Mouse (Mus musculus) midbrain, embryonic 13.5 days (tissue): ENCODE measurements around the gene Bik. TPM values are rescaled to one million over a fixed set of nuclear protein-coding genes. Genes with fewer than 3 reads are reported as not detected.
A peak's percentile ranks its signal among the peaks of the same experiment; 100 is the strongest.

ENCODE experiments used
- ATAC-seq: fragments of 200-750 bp; cut with Nextera tagmentation; 2 replicates; pipeline ENCODE4 v1.8.0; 2017; ENCODE audit warnings: mild to moderate bottlenecking, moderate TSS enrichment, moderate library complexity
- H3K27ac ChIP-seq: fragments of 300-500 bp; sonication (generic); 2 replicates; pipeline ENCODE4 v1.5.1; 2015; ENCODE audit warnings: inconsistent platforms, mild to moderate bottlenecking, moderate library complexity
- H3K27me3 ChIP-seq: fragments of 300-500 bp; sonication (generic); 2 replicates; pipeline ENCODE4 v1.6.1; 2015; ENCODE audit warnings: mild to moderate bottlenecking, inconsistent platforms
- H3K36me3 ChIP-seq: fragments of 300-500 bp; sonication (generic); 2 replicates; pipeline ENCODE4 v1.6.1; 2015; ENCODE audit warnings: mild to moderate bottlenecking, inconsistent platforms
- H3K4me1 ChIP-seq: fragments of 300-500 bp; sonication (generic); replicated peaks from 2 replicates; pipeline ENCODE4 v1.6.1; 2015; ENCODE audit warnings: inconsistent platforms
- H3K4me2 ChIP-seq: fragments of 300-500 bp; sonication (generic); replicated peaks from 2 replicates; pipeline ENCODE4 v1.6.1; 2015; ENCODE audit warnings: moderate library complexity, mild to moderate bottlenecking, inconsistent platforms
- H3K4me3 ChIP-seq: fragments of 300-500 bp; sonication (generic); replicated peaks from 2 replicates; pipeline ENCODE4 v1.5.1; 2015; ENCODE audit warnings: mild to moderate bottlenecking, inconsistent platforms
- H3K9ac ChIP-seq: fragments of 300-500 bp; sonication (generic); replicated peaks from 2 replicates; pipeline ENCODE4 v1.6.1; 2015; ENCODE audit warnings: mild to moderate bottlenecking, inconsistent platforms
- H3K9me3 ChIP-seq: fragments of 300-500 bp; sonication (generic); 2 replicates; pipeline ENCODE4 v1.6.1; 2016; ENCODE audit warnings: mild to moderate bottlenecking, inconsistent platforms
- WGBS: fragments of 180-500 bp; shearing (Covaris S2); methylation state at CpG from one replicate; pipeline ENCODE4 v1.1.7; 2015; 5-methylcytosine and 5-hydroxymethylcytosine counted together
- polyA plus RNA-seq: library from polyadenylated mRNA; unstranded; fragments of >200 nt; fragmentation: Nextera tagmentation; extraction: Ambion mirVana; gene quantifications from 2 replicates; pipeline ENCODE4 v1.2.1, GENCODE M21; 2015

Bik gene
- polyA plus RNA-seq, 1 experiment from 2014 or later: 1.2 TPM

DNA sequence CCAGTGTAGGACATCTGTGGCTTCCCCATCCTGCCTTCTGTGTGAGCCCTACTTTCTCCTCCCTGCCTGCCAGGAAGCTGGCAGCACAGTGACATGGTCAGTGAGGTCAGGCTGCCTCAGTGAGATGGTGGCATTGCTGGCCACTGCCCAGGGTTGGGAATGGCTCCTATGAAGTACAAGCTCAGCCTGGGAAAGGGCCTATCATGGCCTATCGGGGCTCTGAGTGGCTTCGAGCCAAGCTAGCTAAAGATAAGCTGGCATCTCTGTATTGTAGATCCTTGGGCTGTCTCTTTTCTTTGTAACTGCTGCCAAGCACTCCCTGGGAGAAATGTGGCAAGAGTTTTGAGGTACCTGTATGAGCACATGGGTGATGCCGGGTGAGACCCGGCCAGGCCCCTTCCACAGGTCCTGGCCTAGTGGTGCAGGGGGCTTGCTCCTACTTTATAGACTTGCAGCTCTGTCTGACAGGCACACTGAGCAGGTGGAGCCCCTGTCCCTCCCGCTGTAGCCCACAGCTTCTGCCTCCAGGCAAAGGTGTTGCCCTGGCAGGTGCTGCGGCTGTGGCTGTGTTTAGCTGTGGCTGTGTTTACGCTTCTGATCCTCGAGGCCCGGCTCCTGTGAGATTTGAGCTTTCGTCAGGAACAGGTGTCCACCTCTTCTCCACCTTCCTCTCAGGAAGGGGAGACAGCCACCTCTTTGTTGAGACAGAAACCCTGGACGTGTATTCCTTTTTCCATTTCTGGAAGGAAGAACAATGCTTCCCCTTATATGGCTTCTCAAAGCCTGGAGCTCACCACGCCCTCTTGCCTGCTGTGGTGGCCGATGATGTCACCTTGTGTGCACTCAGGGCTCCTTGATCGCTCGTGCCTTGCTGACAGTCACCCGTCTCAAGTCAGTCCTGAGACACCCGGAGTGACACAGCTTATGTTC lies 8.6 kb downstream of the Bik start:
- ATAC-seq: no peak
- Histone ChIP-seq H3K4me3 (no peak overlapping the region), H3K9me3 (no peaks in the 10 kb centered on the region), H3K27me3 (no peaks in the 10 kb centered on the region), H3K36me3 (no peaks in the 10 kb centered on the region), H3K9ac (no peak overlapping the region), H3K4me1 (no peaks in the 10 kb centered on the region), H3K27ac (no peak overlapping the region), H3K4me2 (no peak overlapping the region)
- 88% methylated on average over 17 of the region's 17 CpGs for WGBS

DNA sequence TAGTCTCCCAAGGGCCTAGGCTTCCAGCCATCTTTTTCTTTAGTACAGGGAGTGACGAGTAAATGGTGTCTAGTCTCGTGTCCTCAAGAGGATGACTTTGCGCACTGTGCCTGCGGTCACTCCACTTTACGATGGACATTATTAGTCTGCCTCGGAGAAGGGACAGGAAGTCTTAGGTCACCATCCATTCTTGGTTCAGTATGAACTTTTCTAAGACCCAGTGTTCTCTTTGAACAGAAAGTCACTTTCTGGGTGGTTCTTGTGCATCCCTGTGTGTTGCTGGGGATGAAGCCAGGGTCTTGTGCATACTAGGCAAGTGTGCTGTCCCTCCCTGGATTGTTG lies 9.2 kb downstream of the Bik start:
- no peaks in the 10 kb centered on the region for H3K36me3 ChIP-seq
- H3K27me3 ChIP-seq: no peaks in the 10 kb centered on the region
- no peak for ATAC-seq
- H3K9ac ChIP-seq: no peak overlapping the region
- H3K4me1 ChIP-seq: no peaks in the 10 kb centered on the region
- H3K4me2 ChIP-seq: no peak overlapping the region
- H3K27ac ChIP-seq: no peak overlapping the region
- no peaks in the 10 kb centered on the region for H3K9me3 ChIP-seq
- no peak overlapping the region for H3K4me3 ChIP-seq
- 92% methylated on average over 6 of the region's 6 CpGs for WGBS

DNA sequence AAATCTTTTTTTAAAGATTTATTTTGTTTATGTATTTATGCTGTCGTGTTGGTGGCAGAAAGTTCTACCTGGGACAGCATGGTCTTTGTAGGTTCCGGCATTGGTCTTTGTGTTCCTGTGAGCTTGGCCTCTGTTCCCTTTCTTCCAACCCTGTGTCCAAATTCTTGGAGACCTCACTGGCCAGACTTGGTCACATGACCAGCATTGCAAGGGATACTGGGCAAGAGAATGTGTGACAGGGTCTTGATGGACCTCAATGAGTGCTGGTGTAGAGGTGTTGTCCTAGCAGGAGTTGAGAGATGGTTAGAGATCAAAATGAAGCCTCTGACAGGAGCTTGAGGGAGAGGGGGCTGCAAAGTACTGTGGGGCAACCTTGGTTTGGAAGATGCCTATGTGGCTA lies 12.2 kb downstream of the Bik start:
- Histone ChIP-seq H3K27ac (no peak overlapping the region), H3K4me2 (no peak overlapping the region), H3K9ac (no peak overlapping the region), H3K9me3 (no peaks in the 10 kb centered on the region), H3K36me3 (no peaks in the 10 kb centered on the region), H3K4me1 (no peaks in the 10 kb centered on the region), H3K4me3 (no peak overlapping the region), H3K27me3 (no peaks in the 10 kb centered on the region)
- no peak for ATAC-seq
- 96% methylated on average over 2 of the region's 2 CpGs for WGBS

DNA sequence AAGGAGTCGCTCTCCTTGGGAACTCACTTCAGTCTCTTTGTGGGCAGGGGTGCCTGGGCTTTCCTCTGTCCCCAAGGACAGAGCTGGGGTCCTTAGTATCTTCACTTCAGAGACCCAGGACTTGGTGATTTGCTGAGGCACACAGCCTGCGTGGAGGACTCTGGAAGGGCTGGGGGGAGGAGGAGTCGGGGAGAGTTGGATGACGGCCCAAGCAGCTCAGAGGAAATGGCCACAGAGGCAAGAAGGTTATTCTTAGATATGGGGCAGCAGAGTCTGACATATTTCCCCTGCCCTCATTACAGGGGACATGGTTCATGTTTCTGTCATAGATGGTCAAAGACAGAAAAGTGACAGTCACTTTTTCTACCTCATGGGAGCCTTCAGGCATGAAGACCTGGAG lies 13.2 kb downstream of the Bik start:
- Histone ChIP-seq H3K36me3 (0 out of 2 replicates have a peak, but pooled peaks cover 2% of the 10 kb centered on the region), H3K4me1 (no peaks in the 10 kb centered on the region), H3K27me3 (no peaks in the 10 kb centered on the region), H3K4me2 (no peak overlapping the region), H3K27ac (no peak overlapping the region), H3K4me3 (no peak overlapping the region), H3K9ac (no peak overlapping the region), H3K9me3 (no peaks in the 10 kb centered on the region)
- no peak for ATAC-seq
- 84% methylated on average over 4 of the region's 4 CpGs for WGBS

DNA sequence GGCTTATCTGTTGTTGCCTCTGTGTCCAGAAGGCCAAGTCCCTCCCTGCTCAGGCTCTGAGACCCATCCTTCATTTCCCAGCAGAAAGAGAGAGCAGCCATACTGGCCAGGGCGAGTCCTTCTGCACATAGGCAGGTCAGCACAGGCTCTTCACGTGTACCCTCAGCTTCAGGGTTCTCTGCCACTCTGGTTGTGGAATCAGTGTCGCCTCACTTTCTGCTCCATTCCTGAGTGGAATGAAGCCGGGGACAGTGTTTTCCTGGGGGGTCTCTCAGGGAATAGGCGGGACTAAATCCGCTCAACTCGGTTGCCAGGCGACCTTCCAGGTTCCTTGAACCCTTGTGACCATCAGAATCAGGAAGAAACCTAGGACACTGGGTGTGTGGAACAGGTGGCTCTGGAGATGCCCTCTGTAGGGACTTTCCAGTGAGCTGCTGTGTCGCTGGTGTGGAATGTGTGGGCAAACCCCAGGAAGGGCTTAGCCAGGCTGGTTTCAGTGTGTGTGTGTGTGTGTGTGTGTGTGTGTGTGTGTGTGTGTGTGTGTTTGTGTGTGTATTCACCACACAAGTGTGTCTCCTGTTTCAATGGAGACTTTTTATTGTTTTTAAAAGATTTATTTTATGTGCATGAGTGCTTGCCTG lies 15.1 kb downstream of the Bik start:
- no peaks in the 10 kb centered on the region for H3K27me3 ChIP-seq
- ATAC-seq: no peak
- no peaks in the 10 kb centered on the region for H3K4me1 ChIP-seq
- peaks cover 21% of the 10 kb centered on the region for H3K36me3 ChIP-seq
- no peak overlapping the region for H3K9ac ChIP-seq
- H3K9me3 ChIP-seq: no peaks in the 10 kb centered on the region
- no peak overlapping the region for H3K4me3 ChIP-seq
- WGBS: 85% methylated on average over 9 of the region's 9 CpGs
- H3K27ac ChIP-seq: no peak overlapping the region
- H3K4me2 ChIP-seq: no peak overlapping the region

DNA sequence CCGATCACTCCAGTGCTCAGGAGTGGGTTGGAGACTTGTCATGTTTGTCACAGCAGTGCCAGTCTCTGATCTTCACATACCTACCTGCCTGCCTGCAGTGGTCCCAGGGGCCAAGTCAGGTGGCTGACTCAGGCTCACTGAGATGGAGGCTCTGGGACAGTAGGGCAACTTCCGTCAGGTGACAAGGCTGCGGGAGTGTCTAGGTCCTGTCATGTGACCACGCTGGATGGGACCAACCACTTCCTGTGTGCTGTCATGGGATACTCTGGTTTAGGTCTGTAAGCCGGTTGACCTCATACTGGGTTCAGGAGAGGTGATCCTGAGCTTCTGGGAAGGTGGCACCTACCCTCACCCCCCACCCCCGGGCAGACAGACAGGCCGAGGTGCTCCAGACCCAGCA lies 19.4 kb downstream of the Bik start:
- Histone ChIP-seq H3K27ac (no peak overlapping the region), H3K4me2 (no peak overlapping the region), H3K4me3 (no peak overlapping the region), H3K9ac (no peak overlapping the region), H3K36me3 (peaks cover 63% of the 10 kb centered on the region), H3K4me1 (no peaks in the 10 kb centered on the region), H3K9me3 (no peaks in the 10 kb centered on the region), H3K27me3 (no peaks in the 10 kb centered on the region)
- 92% methylated on average over 7 of the region's 7 CpGs for WGBS
- ATAC-seq: no peak

DNA sequence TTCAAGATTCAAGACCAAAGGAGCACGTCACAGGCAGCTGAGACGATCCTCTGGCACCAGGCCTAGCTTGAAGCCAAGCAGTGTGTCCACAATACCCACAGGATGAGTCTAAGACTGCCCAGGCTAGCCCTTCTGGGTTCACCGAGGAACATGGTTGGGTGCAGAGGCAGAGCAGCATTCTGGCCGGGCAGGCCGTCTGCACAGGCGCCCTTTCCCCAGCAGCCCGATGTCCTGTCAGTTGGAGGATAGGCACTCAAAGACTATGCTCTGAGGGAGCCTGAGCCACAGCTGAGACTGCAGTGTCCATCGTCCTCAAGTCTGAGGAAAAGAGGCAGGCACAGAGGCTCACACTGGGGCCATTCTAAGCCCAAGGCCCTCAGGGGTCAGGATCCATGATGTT lies 20.5 kb downstream of the Bik start:
- no peak overlapping the region for H3K4me2 ChIP-seq

DNA sequence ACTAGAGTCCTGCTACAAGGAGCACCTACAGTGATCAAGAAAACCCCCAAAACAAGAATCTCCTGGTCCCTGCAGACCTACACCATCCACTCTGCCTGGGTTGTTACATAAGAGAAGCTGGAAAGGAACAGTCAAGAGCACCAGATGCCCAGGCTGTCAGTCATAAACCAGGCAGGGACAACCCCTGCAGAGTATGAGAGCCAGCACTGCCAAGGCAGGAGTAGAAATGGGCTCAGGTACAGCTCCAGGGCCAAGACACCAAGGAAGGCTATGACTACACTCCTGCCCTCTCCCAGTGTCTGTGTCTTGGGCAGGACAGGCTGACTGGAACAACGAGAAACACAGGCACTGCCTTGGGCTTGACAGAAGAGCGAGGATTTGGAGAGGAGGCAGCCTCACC lies 23.5 kb downstream of the Bik start:
- H3K9me3 ChIP-seq: no peaks in the 10 kb centered on the region
- H3K9ac ChIP-seq: no peak overlapping the region
- H3K4me3 ChIP-seq: no peak overlapping the region
- ATAC-seq: no peak
- 92% methylated on average over 2 of the region's 2 CpGs for WGBS
- H3K4me2 ChIP-seq: no peak overlapping the region
- no peaks in the 10 kb centered on the region for H3K27me3 ChIP-seq
- H3K27ac ChIP-seq: no peak overlapping the region
- peaks cover 8% of the 10 kb centered on the region for H3K4me1 ChIP-seq
- H3K36me3 ChIP-seq: peaks cover 74% of the 10 kb centered on the region

More for the DNA sequence above, 20.5 kb downstream of the Bik start:
- H3K4me3 ChIP-seq: no peak overlapping the region
- 93% methylated on average over 8 of the region's 8 CpGs for WGBS
- no peak for ATAC-seq
- H3K27me3 ChIP-seq: no peaks in the 10 kb centered on the region
- H3K9ac ChIP-seq: no peak overlapping the region
- H3K9me3 ChIP-seq: no peaks in the 10 kb centered on the region
- H3K36me3 ChIP-seq: peaks cover 75% of the 10 kb centered on the region
- H3K4me1 ChIP-seq: no peaks in the 10 kb centered on the region
- no peak overlapping the region for H3K27ac ChIP-seq

DNA sequence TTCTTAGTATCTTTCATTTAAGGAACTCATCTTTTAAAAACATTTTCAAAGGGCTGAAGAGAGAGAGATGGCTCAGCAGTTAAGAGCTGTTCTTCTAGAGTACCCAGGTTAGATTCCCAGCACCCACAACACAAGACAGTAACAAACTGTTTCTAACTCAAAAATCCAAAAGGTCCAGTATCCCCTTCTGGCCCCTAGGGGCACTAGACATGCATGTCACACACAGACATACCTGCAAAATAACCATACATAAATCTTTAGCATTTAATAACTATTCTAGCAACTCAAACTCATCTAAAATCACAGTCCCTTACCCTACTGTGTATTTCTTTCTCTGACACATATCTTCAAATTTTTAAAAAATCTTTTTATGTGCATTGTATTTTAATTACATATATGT lies 27.2 kb downstream of the Bik start:
- H3K9ac ChIP-seq: no peak overlapping the region
- no peaks in the 10 kb centered on the region for H3K9me3 ChIP-seq
- no peak overlapping the region for H3K4me3 ChIP-seq
- H3K4me2 ChIP-seq: no peak overlapping the region
- no peak overlapping the region for H3K27ac ChIP-seq
- H3K4me1 ChIP-seq: peaks cover 13% of the 10 kb centered on the region
- no peak for ATAC-seq
- H3K27me3 ChIP-seq: no peaks in the 10 kb centered on the region
- peaks cover 37% of the 10 kb centered on the region for H3K36me3 ChIP-seq

DNA sequence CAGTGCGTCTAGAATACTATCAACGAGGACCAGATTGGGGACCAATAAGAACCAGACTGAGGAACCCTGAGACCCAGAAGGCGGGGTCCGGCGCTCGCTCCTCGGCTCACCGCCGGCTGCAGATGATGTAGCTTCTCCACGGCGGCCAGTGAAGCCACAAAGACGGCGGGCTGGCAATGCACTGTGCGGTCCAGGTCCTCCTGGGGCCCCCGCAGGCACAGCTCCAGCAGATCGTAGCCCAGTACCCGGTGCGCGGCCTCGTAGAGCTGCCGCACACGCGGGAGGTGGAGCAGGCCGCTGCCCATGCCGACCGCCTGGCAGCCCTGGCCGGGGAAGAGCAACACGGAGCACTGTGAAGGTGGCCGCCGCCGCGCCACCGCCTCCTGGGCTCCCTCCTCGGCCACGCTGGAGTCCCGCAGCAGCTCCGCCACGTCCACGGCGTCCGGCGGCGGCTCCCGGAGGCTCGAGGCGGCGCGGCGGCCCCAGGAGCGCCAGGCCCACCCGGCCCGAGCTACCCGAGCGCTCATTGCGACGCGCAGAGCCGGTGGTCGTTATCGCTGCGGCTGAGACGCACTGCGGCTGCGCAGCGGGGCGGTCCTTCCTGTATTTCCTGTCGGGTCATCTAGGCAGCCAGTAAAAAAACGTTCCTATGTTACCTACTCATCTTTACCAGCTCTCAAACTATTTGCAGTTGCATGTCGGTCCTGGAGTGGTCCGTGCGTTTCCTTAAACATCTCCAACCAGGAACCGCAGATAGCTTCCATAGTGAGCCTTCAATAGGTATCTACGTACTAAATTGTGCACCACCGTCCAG lies 28.7 kb downstream of the Bik start:
- H3K27ac ChIP-seq: peak overlapping the region; percentile 92
- H3K9me3 ChIP-seq: no peaks in the 10 kb centered on the region
- peaks cover 13% of the 10 kb centered on the region for H3K4me1 ChIP-seq
- H3K9ac ChIP-seq: peak overlapping the region; percentile 96
- peak overlapping the region; percentile 83 for H3K4me2 ChIP-seq
- ATAC-seq: peak; percentile 91
- no peaks in the 10 kb centered on the region for H3K27me3 ChIP-seq
- H3K36me3 ChIP-seq: peaks cover 22% of the 10 kb centered on the region
- peak overlapping the region; percentile 86 for H3K4me3 ChIP-seq
- 1% methylated on average over 64 of the region's 74 CpGs for WGBS

DNA sequence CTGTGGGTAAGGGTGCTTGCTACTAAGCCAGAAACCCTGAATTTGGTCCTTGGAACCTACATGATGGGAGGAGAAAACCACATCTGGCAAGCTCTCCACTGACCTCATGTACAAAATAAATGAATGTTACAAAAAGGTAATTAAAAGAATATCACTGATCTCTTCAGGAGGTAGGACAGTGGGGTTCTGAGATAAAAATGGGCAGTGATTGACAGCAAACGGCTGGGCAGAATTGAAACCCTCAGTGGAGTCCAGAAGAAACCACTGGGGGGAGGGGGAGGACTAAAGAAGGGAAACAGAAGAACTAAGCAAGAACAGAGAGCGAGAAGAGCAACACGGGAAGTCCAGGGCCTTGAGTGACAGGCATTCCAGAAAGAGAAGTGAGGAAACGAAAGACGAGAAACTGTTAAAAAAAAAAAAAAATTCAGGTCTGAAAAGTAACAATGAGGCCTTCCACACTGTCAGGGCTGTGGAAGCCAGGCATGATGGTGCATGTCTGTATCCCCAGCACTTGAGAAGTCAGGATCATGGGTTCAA lies 34.3 kb downstream of the Bik start:
- Histone ChIP-seq H3K4me3 (no peak overlapping the region), H3K27me3 (peaks cover 34% of the 10 kb centered on the region), H3K27ac (no peak overlapping the region), H3K4me2 (no peak overlapping the region), H3K9me3 (no peaks in the 10 kb centered on the region), H3K9ac (no peak overlapping the region), H3K4me1 (peaks cover 23% of the 10 kb centered on the region), H3K36me3 (no peaks in the 10 kb centered on the region)
- ATAC-seq: no peak
- WGBS: 58% methylated on average over 5 of the region's 5 CpGs
